8 mouse cellular contexts compared by ENCODE assay signal in genomic region chr2:137117321-137117690, GRCm38 (mm10). TPM values are rescaled to one million over a fixed set of nuclear protein-coding genes. Genes with fewer than 3 reads are reported as not detected.
DNase-seq lines count a peak whose midpoint lies in the region; ATAC-seq lines count a peak whose summit lies in the region.

No protein-coding gene starts in this region.

- DNase-seq in adrenal gland, adult 2 months = peak; percentile 93
- DNase-seq in embryo, embryonic 10 days (ENCODE audit: low spot score) = peak; percentile 91
- peak; percentile 83 for DNase-seq in gastrocnemius, postnatal 25 days
- DNase-seq in left cerebral cortex, postnatal 25 days (ENCODE audit: low spot score in 2 of 2) = peak; percentile 45 to 53
- DNase-seq in right cerebral cortex, postnatal 14 days = peak; percentile 77
- DNase-seq in yolk sac, embryonic 10.5 days (ENCODE audit: low spot score) = peak; percentile 84

- intact Hi-C loops in left cerebral cortex, postnatal 25 days (cut with DNase I) = loop anchor here (2.0 to 10.0 kb wide), 3 partner anchors 203 to 827 kb away; no protein-coding TSS in a partner anchor

- peak; percentile 51 for ATAC-seq in inflammation-experienced regulatory T-cells, adult 6 months
- ATAC-seq in megakaryocyte-erythroid progenitor cell, adult 5-6 weeks (replicated peaks; ENCODE audit: low FRiP score, low TSS enrichment, poor library complexity, severe bottlenecking) = peak; percentile 79

RNA-seq across cellular contexts. Expression of gene Jag1, which starts 0.9 kb away (rescaled TPM):
- 10 to 100 TPM in 1 of 2 experiments, 1 to 10 TPM in 1; 9.7 to 12.3 TPM for total RNA-seq in adrenal gland, adult 2 months (2021)
- 2.8 and 3.6 TPM in 2 replicates for polyA plus RNA-seq in adrenal gland, adult 2 months (2012; rRNA removed)
- total RNA-seq in gastrocnemius, postnatal 25 days (2021) = 1 to 10 TPM; 5.6 to 7.1 TPM
- under 1 TPM; 0.13 to 0.86 (median 0.77) TPM for polyA plus RNA-seq in inflammation-experienced regulatory T-cells, adult 6 months (2017; shearing (Covaris generic))
- total RNA-seq in left cerebral cortex, postnatal 25 days (2021) = 1 to 10 TPM; 4.2 to 6.0 TPM
- 0.30 TPM in 1 of 2 replicates, not detected in the other for total RNA-seq in megakaryocyte-erythroid progenitor cell, adult 5-6 weeks (2014; fragmentation: Nextera tagmentation)
- not detected in 2 replicates for total RNA-seq in megakaryocyte-erythroid progenitor cell, adult 5-6 weeks (2017)

Comparison
In these comparisons a context has a peak if more than half of its experiments do, and no peak if none do; other contexts are left out.
1. Peak in every context shown above with its lines: DNase-seq and ATAC-seq.